Mouse (Mus musculus): ENCODE data around the gene Dhx57. TPM values are rescaled to one million over a fixed set of nuclear protein-coding genes. Genes with fewer than 3 reads are reported as not detected.
"Not testable (repeated sequence)": the region's sequence is repeated elsewhere in the genome, so short reads cannot be mapped to it uniquely, and the experiment has no call there.

The Dhx57 gene
- total RNA-seq, 2 experiments from 2014 or later: 40.7 to 45.1 TPM

- intact Hi-C loops (cut with DNase I): no loop called here
- no peak for DNase-seq (ENCODE audit: extremely low spot score in 1 of 2, low spot score in 2 of 2)
- H3K27ac ChIP-seq: no peak overlapping the region
Measured at GRCm38 (mm10) chr17:80295258-80295657, 5.0 kb upstream of the Dhx57 start.

GRCm38 (mm10) chr17:80291148-80291547 is 872 bp upstream of the Dhx57 start:
- peak in 1 of 2 experiments; percentile 37 for DNase-seq (ENCODE audit: extremely low spot score in 1 of 2, low spot score in 2 of 2)
- peak overlapping the region; percentile 99; the same call in 1 of the 2 replicates for H3K4me3 ChIP-seq
- intact Hi-C loops (cut with DNase I): loop anchor here (2.0 kb wide), 3 partner anchors 42 to 270 kb away; partner anchors contain the start of gene Gm10190
- TF ChIP-seq CTCF (IDR thresholded peaks at IDR 0.05): peak; percentile 77
- no peak overlapping the region for H3K27ac ChIP-seq

More at GRCm38 (mm10) chr17:80295258-80295657, 5.0 kb upstream of the Dhx57 start:
- no peak for TF ChIP-seq CTCF (IDR thresholded peaks at IDR 0.05)
- H3K4me3 ChIP-seq: no peak overlapping the region

- Histone ChIP-seq H3K4me3 (peak overlapping the region; percentile 99), H3K27ac (peak overlapping the region; percentile 88)
- TF ChIP-seq CTCF (IDR thresholded peaks at IDR 0.05): no peak
- DNase-seq (ENCODE audit: extremely low spot score in 1 of 2, low spot score in 2 of 2): peak in 1 of 2 experiments; percentile 23
- intact Hi-C loops (cut with DNase I): loop anchor here (2.0 kb wide), 4 partner anchors 43 to 271 kb away; partner anchors contain the start of gene Gm10190
Measured at GRCm38 (mm10) chr17:80289280-80290073, 799 bp downstream of the Dhx57 start.

- Histone ChIP-seq H3K4me3 (no peak overlapping the region), H3K27ac (no peak overlapping the region)
- no peak for DNase-seq (ENCODE audit: extremely low spot score in 1 of 2, low spot score in 2 of 2)
- intact Hi-C loops (cut with DNase I): loop anchor here (2.0 kb wide), 1 partner anchor 195 kb away; no protein-coding TSS in a partner anchor
- TF ChIP-seq CTCF (IDR thresholded peaks at IDR 0.05): no peak
Measured at GRCm38 (mm10) chr17:80288012-80288411, 2.3 kb downstream of the Dhx57 start.

GRCm38 (mm10) chr17:80284446-80284845 is 5.8 kb downstream of the Dhx57 start:
- no peak for DNase-seq (ENCODE audit: extremely low spot score in 1 of 2, low spot score in 2 of 2)
- no peak for TF ChIP-seq CTCF (IDR thresholded peaks at IDR 0.05)
- Histone ChIP-seq H3K27ac (no peak overlapping the region), H3K4me3 (no peak overlapping the region)
- intact Hi-C loops (cut with DNase I): no loop called here

- DNase-seq (ENCODE audit: extremely low spot score in 1 of 2, low spot score in 2 of 2): no peak
- Histone ChIP-seq H3K4me3 (no peak overlapping the region), H3K27ac (no peak overlapping the region)
- TF ChIP-seq CTCF (IDR thresholded peaks at IDR 0.05): no peak
- intact Hi-C loops (cut with DNase I): no loop called here
Measured at GRCm38 (mm10) chr17:80279340-80280070, 10.8 kb downstream of the Dhx57 start.

- TF ChIP-seq CTCF (IDR thresholded peaks at IDR 0.05): no peak
- no peak for DNase-seq (ENCODE audit: extremely low spot score in 1 of 2, low spot score in 2 of 2)
- no peak overlapping the region for H3K27ac ChIP-seq
- intact Hi-C loops (cut with DNase I): no loop called here
- no peak overlapping the region for H3K4me3 ChIP-seq
Measured at GRCm38 (mm10) chr17:80278255-80278654, 12.0 kb downstream of the Dhx57 start.

GRCm38 (mm10) chr17:80270622-80271021 is 19.7 kb downstream of the Dhx57 start:
- DNase-seq (ENCODE audit: extremely low spot score in 1 of 2, low spot score in 2 of 2); H3K27ac ChIP-seq; intact Hi-C loops (cut with DNase I); H3K4me3 ChIP-seq: not testable (repeated sequence)

- TF ChIP-seq CTCF (IDR thresholded peaks at IDR 0.05): no peak
- intact Hi-C loops (cut with DNase I): no loop called here
- no peak for DNase-seq (ENCODE audit: extremely low spot score in 1 of 2, low spot score in 2 of 2)
- H3K4me3 ChIP-seq: no peak overlapping the region
- H3K27ac ChIP-seq: no peak overlapping the region
Measured at GRCm38 (mm10) chr17:80268151-80268550, 22.1 kb downstream of the Dhx57 start.

- intact Hi-C loops (cut with DNase I): no loop called here
- TF ChIP-seq CTCF (IDR thresholded peaks at IDR 0.05): no peak
- Histone ChIP-seq H3K4me3 (no peak overlapping the region), H3K27ac (no peak overlapping the region)
- no peak for DNase-seq (ENCODE audit: extremely low spot score in 1 of 2, low spot score in 2 of 2)
Measured at GRCm38 (mm10) chr17:80267065-80267464, 23.2 kb downstream of the Dhx57 start.

GRCm38 (mm10) chr17:80255208-80255607 is 35.1 kb downstream of the Dhx57 start:
- intact Hi-C loops (cut with DNase I): no loop called here
- no peak overlapping the region for H3K4me3 ChIP-seq
- TF ChIP-seq CTCF (IDR thresholded peaks at IDR 0.05): no peak
- no peak for DNase-seq (ENCODE audit: extremely low spot score in 1 of 2, low spot score in 2 of 2)
- H3K27ac ChIP-seq: no peak overlapping the region

GRCm38 (mm10) chr17:80254421-80254820 is 35.9 kb downstream of the Dhx57 start:
- Histone ChIP-seq H3K27ac (no peak overlapping the region), H3K4me3 (no peak overlapping the region)
- no peak for DNase-seq (ENCODE audit: extremely low spot score in 1 of 2, low spot score in 2 of 2)
- TF ChIP-seq CTCF (IDR thresholded peaks at IDR 0.05): no peak
- intact Hi-C loops (cut with DNase I): no loop called here
